Mouse (Mus musculus): ENCODE measurements around the gene Paip2b.
A peak's percentile ranks its signal among the peaks of the same experiment; 100 is the strongest.
"Not testable (repeated sequence)": the region's sequence is repeated elsewhere in the genome, so short reads cannot be mapped to it uniquely, and the experiment has no call there.

Gene Paip2b

GRCm38 (mm10) chr6:83831606-83832123, at the start of gene Paip2b:
Gene Paip2b, minus strand, starts transcription at chr6:83831741.
- DNase-seq = peak; percentile 98

- DNase-seq = peak; percentile 67
Observed at GRCm38 (mm10) chr6:83879815-83880214, 48.3 kb upstream of the Paip2b start.

- DNase-seq = peak; percentile 62
Observed at GRCm38 (mm10) chr6:83867598-83868585, 36.4 kb upstream of the Paip2b start.

GRCm38 (mm10) chr6:83866954-83867597, 35.5 kb upstream of the Paip2b start, which contains the start of gene Zfp638:
Gene Zfp638, plus strand, starts transcription at chr6:83867109.
- peak; percentile 95 for DNase-seq

- peak; percentile 20 for DNase-seq
Observed at GRCm38 (mm10) chr6:83866423-83866822, 34.9 kb upstream of the Paip2b start.

GRCm38 (mm10) chr6:83863538-83863937, 32.0 kb upstream of the Paip2b start:
- DNase-seq = no peak

GRCm38 (mm10) chr6:83860033-83860432, 28.5 kb upstream of the Paip2b start:
- no peak for DNase-seq

GRCm38 (mm10) chr6:83857476-83857875, 25.9 kb upstream of the Paip2b start:
- DNase-seq = no peak

GRCm38 (mm10) chr6:83849446-83849845, 17.9 kb upstream of the Paip2b start:
- no peak for DNase-seq

GRCm38 (mm10) chr6:83846141-83846540, 14.6 kb upstream of the Paip2b start:
- DNase-seq = no peak

GRCm38 (mm10) chr6:83844913-83845312, 13.4 kb upstream of the Paip2b start:
- no peak for DNase-seq

- no peak for DNase-seq
Observed at GRCm38 (mm10) chr6:83840086-83840485, 8.5 kb upstream of the Paip2b start.

- DNase-seq = no peak
Observed at GRCm38 (mm10) chr6:83838046-83838445, 6.5 kb upstream of the Paip2b start.

- no peak for DNase-seq
Observed at GRCm38 (mm10) chr6:83836826-83837225, 5.3 kb upstream of the Paip2b start.

GRCm38 (mm10) chr6:83832393-83832792, 852 bp upstream of the Paip2b start:
- DNase-seq = not testable (repeated sequence)

GRCm38 (mm10) chr6:83830941-83831605, 468 bp downstream of the Paip2b start:
- no peak for DNase-seq

- DNase-seq = no peak
Observed at GRCm38 (mm10) chr6:83821856-83822255, 9.7 kb downstream of the Paip2b start.

- no peak for DNase-seq
Observed at GRCm38 (mm10) chr6:83820727-83821515, 10.6 kb downstream of the Paip2b start.

- no peak for DNase-seq
Observed at GRCm38 (mm10) chr6:83818996-83819395, 12.5 kb downstream of the Paip2b start.

GRCm38 (mm10) chr6:83815801-83816200, 15.7 kb downstream of the Paip2b start:
- DNase-seq = no peak

- DNase-seq = no peak
Observed at GRCm38 (mm10) chr6:83802846-83803245, 28.7 kb downstream of the Paip2b start.

- DNase-seq = no peak
Observed at GRCm38 (mm10) chr6:83802033-83802432, 29.5 kb downstream of the Paip2b start.

Measured in thymus, postnatal 4 days (tissue).